Mouse (Mus musculus): ENCODE results near the gene D17Wsu92e.
A peak's percentile ranks its signal among the peaks of the same experiment; 100 is the strongest.

Gene D17Wsu92e

DNA sequence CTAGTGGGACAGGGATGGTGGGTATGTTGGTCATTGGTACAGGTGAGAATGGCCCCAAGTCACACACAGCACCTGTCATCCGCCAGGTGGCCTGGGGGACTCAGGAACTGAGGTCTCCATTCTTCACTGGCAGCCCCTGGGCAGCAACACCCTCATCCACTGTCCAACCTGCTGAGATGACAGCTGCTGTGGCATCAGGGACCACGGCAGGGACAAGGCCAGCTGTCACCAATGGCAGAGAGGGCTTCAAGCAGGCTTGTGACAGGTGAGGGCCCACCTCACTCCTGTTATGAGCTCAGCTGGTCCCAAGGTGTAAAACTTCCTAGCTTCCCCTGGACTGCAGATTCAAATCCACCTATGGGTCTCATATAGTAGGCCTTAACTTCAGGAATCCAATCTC is 72.3 kb downstream of the D17Wsu92e start:
- DNase-seq (ENCODE audit: low spot score in 2 of 2), result no peak

DNA sequence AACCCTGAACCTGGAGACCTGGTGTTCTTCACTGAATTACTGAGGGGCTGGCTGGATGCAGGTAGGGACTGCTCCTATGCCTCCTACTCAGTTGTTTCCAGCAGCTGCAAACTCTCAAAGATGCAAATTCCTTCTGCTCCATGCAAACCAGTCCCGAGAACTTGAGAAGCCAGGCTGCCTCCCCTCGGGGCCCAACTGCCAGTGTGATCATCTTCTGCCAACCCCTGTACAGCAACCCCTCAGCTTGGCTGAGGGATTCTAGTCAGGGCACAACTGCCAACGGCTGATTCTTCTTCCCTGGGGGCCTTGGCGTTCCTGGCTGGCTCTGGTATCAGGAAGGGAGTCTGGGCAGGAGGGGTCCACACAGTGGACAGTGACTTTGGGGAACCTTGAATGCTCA is 74.0 kb downstream of the D17Wsu92e start:
- DNase-seq (ENCODE audit: low spot score in 2 of 2), result no peak

DNA sequence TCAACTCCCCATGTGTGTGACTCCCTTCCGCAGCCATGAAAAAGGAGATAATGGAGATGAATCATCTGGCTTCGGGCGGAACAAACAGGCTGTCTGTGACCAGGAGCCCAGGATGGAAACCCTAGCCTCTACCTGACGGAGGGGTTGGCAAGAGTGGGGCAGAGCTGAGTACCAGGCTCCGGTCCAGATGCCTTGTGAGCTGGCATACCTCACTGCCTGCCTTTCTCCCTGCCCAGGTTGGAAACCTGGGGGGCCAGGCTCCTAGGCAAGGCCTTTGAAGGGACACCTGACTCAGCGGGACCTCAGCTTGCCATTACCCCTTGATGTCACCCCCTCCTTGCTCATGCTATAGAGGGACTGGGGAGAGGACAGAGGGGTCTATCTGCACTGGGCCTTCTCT is 79.5 kb downstream of the D17Wsu92e start:
- DNase-seq (ENCODE audit: low spot score in 2 of 2), result no peak

DNA sequence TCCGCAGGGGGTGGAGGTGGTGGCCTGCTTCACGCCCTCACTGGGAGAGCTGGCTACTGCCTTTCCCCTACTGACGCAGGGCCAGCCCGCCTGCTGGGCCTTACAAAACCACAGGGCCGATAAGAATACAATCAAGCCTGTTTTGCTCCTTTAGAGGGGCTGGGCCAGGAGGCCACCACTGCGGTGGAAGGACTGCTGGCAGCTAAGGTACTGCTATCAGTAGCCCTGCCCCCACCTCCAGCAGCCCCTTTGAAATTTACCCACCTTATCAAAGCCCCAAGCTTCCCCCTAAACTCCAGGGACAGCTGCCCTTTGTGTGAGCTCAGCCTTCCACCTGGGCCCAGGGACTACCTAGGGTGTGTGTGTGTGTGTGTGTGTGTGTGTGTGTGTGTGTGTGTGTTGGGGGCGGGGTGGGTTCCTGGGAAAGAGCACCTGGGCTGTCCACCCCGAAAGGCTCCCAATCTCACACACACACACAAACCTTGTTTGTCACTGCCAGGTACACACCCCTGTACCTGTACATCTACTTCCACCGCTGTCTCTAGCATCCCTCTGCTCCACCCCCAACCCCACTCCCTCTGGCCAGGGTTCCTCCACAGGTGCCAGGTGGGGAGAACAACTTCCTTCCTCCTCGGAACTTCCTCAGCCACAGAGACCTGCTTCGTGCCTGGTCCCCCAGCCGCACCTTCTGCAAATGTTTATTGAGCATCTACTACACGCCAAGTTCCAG is 85.9 kb downstream of the D17Wsu92e start:
- DNase-seq (ENCODE audit: low spot score in 2 of 2), result no peak

DNA sequence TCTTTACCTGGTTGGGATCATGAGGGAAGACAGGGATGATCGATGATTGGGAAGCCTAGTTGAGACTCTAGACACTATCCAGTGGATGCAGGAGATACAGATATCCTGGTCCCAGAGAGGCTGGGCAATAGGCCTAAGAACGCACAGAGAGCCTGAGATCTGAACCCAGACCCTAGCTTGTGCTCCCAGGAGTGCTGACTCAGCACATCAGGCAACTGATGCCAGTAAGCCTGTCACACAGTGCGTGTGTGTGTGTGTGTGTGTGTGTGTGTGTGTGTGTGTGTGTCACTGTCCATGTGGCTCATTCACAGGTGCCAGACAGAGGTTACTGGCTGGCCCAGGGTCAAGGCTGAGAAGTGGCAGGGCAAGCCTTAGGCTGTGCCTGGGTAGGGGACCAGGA is 87.8 kb downstream of the D17Wsu92e start:
- DNase-seq (ENCODE audit: low spot score in 2 of 2), result no peak

- DNase-seq (ENCODE audit: low spot score in 2 of 2), result no peak
Measured at GRCm38 (mm10) chr17:27732152-27732551, 88.3 kb downstream of the D17Wsu92e start.

GRCm38 (mm10) chr17:27728770-27729169 is 91.7 kb downstream of the D17Wsu92e start, which contains the start of gene Spdef:
TSS of gene Spdef (minus strand) at chr17:27728955.
- DNase-seq (ENCODE audit: low spot score in 2 of 2), result no peak

DNA sequence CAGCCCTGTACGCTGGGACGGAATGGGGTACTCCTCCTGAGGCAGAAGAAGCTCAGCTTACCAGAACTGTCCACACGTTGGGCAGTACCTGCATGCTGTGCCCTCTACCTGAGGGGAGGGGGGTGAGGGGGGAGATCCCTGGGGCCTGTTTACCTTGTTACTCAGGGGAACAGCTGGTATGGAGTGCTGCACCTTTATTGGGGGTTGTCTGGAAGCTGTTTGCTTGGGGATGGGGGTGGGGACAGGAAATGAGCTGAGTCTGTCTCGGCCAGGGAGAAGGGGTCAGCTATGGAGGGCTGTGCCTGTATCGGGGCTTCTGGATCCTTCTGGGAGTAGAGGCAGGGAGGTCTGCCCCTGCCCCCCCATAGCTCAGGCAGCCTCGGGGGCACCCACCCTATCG is 93.9 kb downstream of the D17Wsu92e start:
- no peak for DNase-seq (ENCODE audit: low spot score in 2 of 2)

DNA sequence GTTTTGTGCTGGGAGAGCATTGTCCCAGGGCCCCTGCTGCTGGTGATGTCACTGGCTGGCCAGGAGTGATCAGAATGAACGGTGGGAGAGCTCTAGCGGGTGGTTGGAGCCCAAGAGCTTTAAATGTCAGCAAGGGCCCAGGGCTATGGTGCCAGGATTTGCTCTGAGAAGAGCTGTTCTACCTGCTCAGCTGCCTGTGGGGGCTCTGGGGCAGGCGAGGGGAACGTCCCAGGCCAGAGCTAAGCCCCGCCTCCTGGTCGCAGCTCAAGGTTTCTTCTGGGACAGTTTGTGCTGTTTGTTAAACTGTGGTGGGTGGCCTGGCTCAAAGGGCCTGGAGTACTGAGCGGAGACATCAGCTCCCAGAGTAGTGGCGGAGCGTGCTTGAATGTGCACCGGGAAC is 95.0 kb downstream of the D17Wsu92e start:
- DNase-seq (ENCODE audit: low spot score in 2 of 2), result no peak

DNA sequence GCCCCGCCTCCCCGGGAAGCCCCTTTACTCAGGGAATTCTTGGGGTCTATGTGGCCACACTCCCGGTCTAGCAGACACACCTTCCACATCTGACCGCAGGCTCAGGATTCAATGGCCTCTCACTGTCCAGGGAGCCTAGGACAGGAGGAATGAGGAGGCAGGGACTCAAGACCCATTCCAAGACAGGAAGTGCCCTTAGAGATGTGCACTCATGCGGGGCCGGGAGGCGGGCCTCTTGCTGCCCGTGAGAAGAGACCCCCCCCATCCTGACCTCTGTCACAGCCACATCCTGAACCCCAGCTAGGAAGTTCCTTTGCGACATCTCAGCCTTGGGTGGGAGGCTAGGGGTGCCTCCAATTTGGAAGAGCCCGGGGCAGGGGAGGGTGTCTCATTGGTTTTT is 95.4 kb downstream of the D17Wsu92e start:
- DNase-seq (ENCODE audit: low spot score in 2 of 2), result no peak

DNA sequence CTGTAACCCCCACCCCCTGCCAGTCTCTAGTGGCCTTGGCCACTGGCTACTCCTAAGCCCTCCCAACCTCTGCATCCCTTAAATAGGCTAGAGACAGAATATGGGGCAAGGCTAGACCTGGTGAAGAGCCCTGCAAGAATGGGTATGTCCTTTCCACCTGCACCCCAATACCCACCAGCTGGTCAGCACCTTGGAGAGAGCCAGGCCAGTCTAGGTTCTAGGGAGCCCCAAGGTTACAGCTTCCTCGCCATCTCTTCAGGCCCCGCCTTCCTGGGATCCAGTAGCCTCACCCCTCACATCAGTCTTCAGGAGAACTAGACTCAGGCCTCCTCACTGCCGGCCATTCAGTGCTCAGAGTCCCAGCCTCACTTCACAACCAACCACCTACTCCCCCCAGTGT is 96.1 kb downstream of the D17Wsu92e start:
- DNase-seq (ENCODE audit: low spot score in 2 of 2), result no peak

DNA sequence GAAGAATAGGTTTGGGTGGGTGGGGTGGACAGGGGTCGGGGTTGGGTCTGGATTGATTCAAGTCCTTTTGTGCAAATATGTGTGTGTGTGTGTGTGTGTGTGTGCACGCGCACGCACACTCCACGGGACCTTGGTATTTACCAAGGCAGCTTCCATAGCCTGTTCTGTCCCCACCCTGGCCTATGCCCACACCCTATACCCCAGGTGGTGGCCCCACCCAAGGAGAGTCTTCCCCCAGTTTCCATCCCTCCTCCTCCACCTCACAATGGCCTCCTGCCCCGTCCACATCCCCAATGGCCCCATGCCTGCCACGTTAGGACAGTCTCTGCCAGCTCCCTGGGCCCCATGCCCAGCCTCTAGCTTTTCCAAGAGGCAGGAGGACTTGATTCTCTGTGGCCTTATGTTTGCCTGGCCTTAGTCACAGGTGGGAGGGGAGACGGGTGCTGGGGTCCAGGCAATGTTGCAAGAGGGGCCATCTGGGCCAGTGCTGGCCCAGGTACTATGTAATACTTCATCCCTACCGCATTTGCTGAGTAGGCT is 99.3 kb downstream of the D17Wsu92e start:
- DNase-seq (ENCODE audit: low spot score in 2 of 2), result no peak

DNA sequence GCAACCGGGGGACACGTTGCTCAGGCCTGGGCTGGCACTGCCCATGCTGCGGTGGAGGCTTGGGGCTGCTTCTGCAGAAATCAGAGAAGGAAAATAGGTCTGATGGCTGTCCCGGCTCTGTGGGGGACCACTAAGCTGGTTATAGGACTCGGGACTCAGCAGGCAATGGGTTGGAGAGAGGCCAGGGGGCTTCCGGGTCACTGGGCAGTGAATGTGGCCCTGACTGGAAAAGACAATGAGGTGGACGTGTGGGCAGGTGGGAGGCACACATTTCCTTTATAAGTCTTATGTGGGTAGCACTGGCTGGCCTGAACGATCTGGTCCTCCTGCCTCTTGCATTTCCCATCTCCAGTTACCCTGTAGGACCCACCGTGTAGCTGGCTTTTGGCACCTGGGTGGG is 100.1 kb downstream of the D17Wsu92e start:
- no peak for DNase-seq (ENCODE audit: low spot score in 2 of 2)

- DNase-seq (ENCODE audit: low spot score in 2 of 2), result no peak
Measured at GRCm38 (mm10) chr17:27719663-27720062, 100.8 kb downstream of the D17Wsu92e start.

- DNase-seq (ENCODE audit: low spot score in 2 of 2), result no peak
Measured at GRCm38 (mm10) chr17:27718250-27718649, 102.2 kb downstream of the D17Wsu92e start.

DNA sequence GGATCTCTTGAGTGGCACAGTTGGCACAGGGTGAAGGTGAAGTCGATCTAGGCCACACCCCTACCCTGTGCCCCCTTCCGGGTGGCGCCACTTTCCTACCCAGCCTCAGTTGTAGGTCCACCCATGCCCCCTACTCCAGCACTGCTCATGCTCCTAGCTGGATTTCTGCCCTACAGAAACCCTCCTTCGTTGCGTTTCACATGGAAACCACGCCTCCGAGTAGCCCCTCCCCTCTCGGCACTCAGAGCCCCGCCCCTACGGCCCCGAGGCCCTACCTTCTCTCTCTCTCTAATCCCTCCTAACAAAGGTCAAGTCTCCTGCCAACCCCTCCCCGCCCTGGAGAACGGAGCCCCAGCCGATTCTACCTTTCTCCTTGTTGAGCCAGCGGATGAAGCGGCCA is 103.6 kb downstream of the D17Wsu92e start:
- DNase-seq (ENCODE audit: low spot score in 2 of 2), result peak in 1 of 2 experiments; percentile 45

DNA sequence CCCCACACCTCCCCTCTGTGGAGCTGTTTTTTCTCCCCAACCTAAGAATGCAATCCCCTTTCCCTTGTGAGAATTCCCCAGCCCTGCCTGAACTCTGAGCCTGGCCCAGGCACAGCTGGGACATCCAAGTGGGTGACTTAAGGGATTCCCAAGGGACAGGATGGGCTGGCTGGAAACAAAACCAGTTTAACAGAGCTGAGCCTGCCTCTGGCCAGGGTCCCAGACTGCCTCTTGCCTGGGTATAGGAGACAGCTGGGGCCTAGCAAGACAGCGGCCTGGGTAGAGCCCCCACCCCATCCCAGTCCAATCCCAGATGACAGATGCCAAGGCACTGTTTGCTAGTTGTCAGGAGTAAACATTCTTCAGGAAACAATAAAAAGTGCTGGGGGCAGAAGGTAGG is 107.6 kb downstream of the D17Wsu92e start:
- no peak for DNase-seq (ENCODE audit: low spot score in 2 of 2)

- DNase-seq (ENCODE audit: low spot score in 2 of 2), result no peak
Measured at GRCm38 (mm10) chr17:27709650-27710049, 110.8 kb downstream of the D17Wsu92e start.

GRCm38 (mm10) chr17:27707954-27708661 is 112.3 kb downstream of the D17Wsu92e start:
- DNase-seq (ENCODE audit: low spot score in 2 of 2), result peak in 1 of 2 experiments; percentile 24

DNA sequence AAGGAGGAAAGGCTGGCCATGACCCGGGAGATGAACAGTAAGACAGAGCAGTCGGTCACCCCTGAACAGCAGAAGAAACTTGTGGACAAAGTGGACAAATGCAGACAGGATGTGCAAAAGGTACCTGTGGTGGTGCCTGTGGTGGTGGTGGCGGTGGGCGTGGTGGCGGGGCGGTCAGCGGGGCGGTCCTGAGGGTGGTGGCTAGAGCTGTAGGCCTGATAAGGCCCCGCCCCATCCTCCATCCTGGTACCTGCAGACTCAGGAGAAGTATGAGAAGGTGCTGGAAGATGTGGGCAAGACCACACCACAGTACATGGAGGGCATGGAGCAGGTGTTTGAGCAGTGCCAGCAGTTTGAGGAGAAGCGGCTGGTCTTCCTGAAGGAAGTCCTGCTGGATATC is 114.8 kb downstream of the D17Wsu92e start:
- DNase-seq (ENCODE audit: low spot score in 2 of 2), result no peak

DNA sequence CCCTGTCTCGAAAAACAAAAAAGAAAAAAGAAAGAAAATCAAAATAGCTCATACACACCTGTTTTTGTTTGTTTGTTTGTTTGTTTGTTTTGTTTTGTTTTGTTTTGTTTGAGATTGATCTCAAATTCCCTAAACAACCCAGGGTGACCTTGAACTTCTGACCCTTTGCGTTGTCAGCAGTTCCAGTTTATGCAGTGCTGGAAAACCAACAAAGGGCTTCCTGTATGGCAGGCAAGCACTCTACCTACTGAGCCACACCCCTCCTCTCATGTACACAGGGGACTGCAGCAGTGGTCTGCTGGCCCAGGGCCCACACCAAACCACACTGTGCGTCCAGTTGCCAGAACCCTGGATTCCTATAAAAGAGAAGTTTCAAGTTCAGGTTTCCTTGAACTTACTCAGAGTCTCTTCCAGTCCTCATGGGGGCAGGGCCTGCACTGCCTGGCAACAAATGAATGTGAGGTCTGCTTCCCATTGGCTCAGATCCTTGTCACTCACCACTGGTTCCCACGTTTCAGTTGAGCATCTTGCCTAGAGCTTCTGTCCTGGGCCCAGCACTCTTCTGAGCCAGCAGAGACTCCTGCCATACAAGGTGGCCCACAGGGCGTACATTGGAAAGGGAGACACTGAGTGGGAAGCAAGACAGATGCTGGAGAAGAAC is 116.4 kb downstream of the D17Wsu92e start:
- DNase-seq (ENCODE audit: low spot score in 2 of 2), result no peak

DNA sequence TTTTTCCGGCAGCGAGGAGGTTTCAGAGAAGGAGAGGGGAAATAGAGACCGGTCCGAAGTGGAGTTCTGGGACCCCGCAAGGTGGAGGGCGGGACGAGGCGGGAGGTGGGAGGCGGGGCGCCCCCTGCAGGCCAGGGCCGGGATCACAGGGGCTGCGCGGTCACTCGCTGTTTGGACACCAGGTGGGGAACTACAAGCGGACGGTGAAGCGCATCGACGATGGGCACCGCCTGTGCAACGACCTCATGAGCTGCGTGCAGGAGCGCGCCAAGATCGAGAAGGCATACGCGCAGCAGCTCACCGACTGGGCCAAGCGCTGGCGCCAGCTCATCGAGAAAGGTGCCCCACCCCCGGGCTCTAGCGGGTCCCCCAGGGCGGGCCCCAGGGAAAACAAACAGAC is 117.9 kb downstream of the D17Wsu92e start:
- DNase-seq (ENCODE audit: low spot score in 2 of 2), result peak in 1 of 2 experiments; percentile 37

DNA sequence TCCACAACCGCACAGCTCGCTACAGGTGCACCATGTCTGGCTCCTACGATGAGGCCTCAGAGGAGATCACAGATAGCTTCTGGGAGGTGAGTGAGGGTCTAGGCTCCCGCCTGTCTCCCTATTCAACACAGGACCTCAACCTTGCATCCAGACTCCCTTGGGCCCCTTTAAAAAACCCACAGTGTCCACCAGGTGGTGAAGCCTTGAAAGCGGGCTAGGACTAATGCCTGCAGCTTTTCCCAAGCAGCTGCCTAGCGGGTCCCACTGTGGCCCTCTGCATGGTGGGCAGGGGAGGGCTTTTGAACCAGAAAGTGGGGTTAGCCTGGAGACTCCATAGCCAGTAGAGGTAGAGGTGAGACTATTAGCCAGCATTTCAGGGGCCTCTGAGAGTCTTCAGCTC is 118.6 kb downstream of the D17Wsu92e start:
- DNase-seq (ENCODE audit: low spot score in 2 of 2), result no peak
